Mouse (Mus musculus) testis, adult 2 months (tissue): ENCODE data around the gene Ralgapa2. TPM values are rescaled to one million over a fixed set of nuclear protein-coding genes. Genes with fewer than 3 reads are reported as not detected.
A peak's percentile ranks its signal among the peaks of the same experiment; 100 is the strongest.

ENCODE experiments used
- H3K27ac ChIP-seq: fragments of 200-500 bp; 2 replicates; pipeline ENCODE4 v1.5.1; 2012; ENCODE audit warnings: low read depth, low read length; ENCODE audit not compliant: control insufficient read depth, insufficient read depth
- H3K27me3 ChIP-seq: fragments of 200-500 bp; 2 replicates; pipeline ENCODE4 v1.6.1; 2012; ENCODE audit warnings: mild to moderate bottlenecking, low read length, moderate library complexity; ENCODE audit not compliant: control insufficient read depth, insufficient read depth
- H3K36me3 ChIP-seq: fragments of 200-500 bp; 2 replicates; pipeline ENCODE4 v1.6.1; 2012; ENCODE audit warnings: mild to moderate bottlenecking, low read length; ENCODE audit not compliant: control insufficient read depth, insufficient read depth
- H3K4me1 ChIP-seq: fragments of 200-500 bp; 2 replicates; pipeline ENCODE4 v1.6.1; 2012; ENCODE audit warnings: low read length; ENCODE audit not compliant: control insufficient read depth, insufficient read depth
- H3K4me3 ChIP-seq: fragments of 200-500 bp; 2 replicates; pipeline ENCODE4 v1.5.1; 2012; ENCODE audit warnings: low read depth, mild to moderate bottlenecking, low read length, moderate library complexity, mixed read lengths; ENCODE audit not compliant: control insufficient read depth
- CTCF ChIP-seq: fragments of 200-500 bp; IDR thresholded peaks from 2 replicates; pipeline ENCODE4 v1.5.1; 2012; ENCODE audit warnings: low read depth, mild to moderate bottlenecking, inconsistent platforms, low read length, moderate library complexity; ENCODE audit not compliant: control insufficient read depth, insufficient read depth, insufficient replicate concordance
- POLR2A ChIP-seq: fragments of 200-500 bp; IDR thresholded peaks from 2 replicates; pipeline ENCODE4 v1.6.1; 2012; ENCODE audit warnings: low read depth, mild to moderate bottlenecking, inconsistent platforms, low read length, moderate library complexity; ENCODE audit not compliant: control insufficient read depth
- polyA plus RNA-seq: library from polyadenylated mRNA; depleted of rRNA; stranded (reverse); fragments of >200 nt; gene quantifications from 2 replicates; pipeline ENCODE4 v1.2.3, GENCODE M21; 2012

Gene Ralgapa2
- polyA plus RNA-seq, 1 experiment: 8.8 TPM

GRCm38 (mm10) chr2:146220591-146221075 lies 291.5 kb downstream of the Ralgapa2 start:
- Histone ChIP-seq H3K4me1 (peaks cover 42% of the 10 kb centered on the region), H3K27me3 (peaks cover 8% of the 10 kb centered on the region), H3K4me3 (no peak overlapping the region; the same call in 1 of the 2 replicates), H3K36me3 (no peaks in the 10 kb centered on the region), H3K27ac (no peak overlapping the region)
- no peak for TF ChIP-seq POLR2A
- no peak for TF ChIP-seq CTCF

- H3K4me1 ChIP-seq: peaks cover 42% of the 10 kb centered on the region
- H3K36me3 ChIP-seq: no peaks in the 10 kb centered on the region
- TF ChIP-seq CTCF: no peak
- no peak for TF ChIP-seq POLR2A
- H3K4me3 ChIP-seq: no peak overlapping the region
- peaks cover 8% of the 10 kb centered on the region for H3K27me3 ChIP-seq
- no peak overlapping the region for H3K27ac ChIP-seq
Observed at GRCm38 (mm10) chr2:146219791-146220190, 292.4 kb downstream of the Ralgapa2 start.

GRCm38 (mm10) chr2:146218881-146219535 lies 293.1 kb downstream of the Ralgapa2 start:
- Histone ChIP-seq H3K36me3 (no peaks in the 10 kb centered on the region), H3K27me3 (peaks cover 8% of the 10 kb centered on the region), H3K27ac (no peak overlapping the region), H3K4me3 (no peak overlapping the region), H3K4me1 (peaks cover 42% of the 10 kb centered on the region)
- no peak for TF ChIP-seq POLR2A
- TF ChIP-seq CTCF: no peak

- peaks cover 8% of the 10 kb centered on the region for H3K27me3 ChIP-seq
- no peaks in the 10 kb centered on the region for H3K36me3 ChIP-seq
- peaks cover 41% of the 10 kb centered on the region for H3K4me1 ChIP-seq
- H3K4me3 ChIP-seq: peak overlapping the region; percentile 51
- H3K27ac ChIP-seq: no peak overlapping the region
- TF ChIP-seq CTCF (no peak), POLR2A (no peak)
Observed at GRCm38 (mm10) chr2:146218161-146218691, 293.9 kb downstream of the Ralgapa2 start.

- H3K36me3 ChIP-seq: no peaks in the 10 kb centered on the region
- no peak overlapping the region for H3K27ac ChIP-seq
- peaks cover 37% of the 10 kb centered on the region for H3K4me1 ChIP-seq
- H3K27me3 ChIP-seq: peaks cover 8% of the 10 kb centered on the region
- H3K4me3 ChIP-seq: no peak overlapping the region
- TF ChIP-seq CTCF (no peak), POLR2A (no peak)
Observed at GRCm38 (mm10) chr2:146217227-146217980, 294.7 kb downstream of the Ralgapa2 start.

- Histone ChIP-seq H3K4me1 (peaks cover 30% of the 10 kb centered on the region), H3K4me3 (no peak overlapping the region), H3K36me3 (no peaks in the 10 kb centered on the region), H3K27ac (no peak overlapping the region), H3K27me3 (peaks cover 7% of the 10 kb centered on the region)
- TF ChIP-seq CTCF: no peak
- TF ChIP-seq POLR2A: no peak
Observed at GRCm38 (mm10) chr2:146216111-146217064, 295.8 kb downstream of the Ralgapa2 start.

GRCm38 (mm10) chr2:146214715-146215114 lies 297.4 kb downstream of the Ralgapa2 start:
- no peaks in the 10 kb centered on the region for H3K36me3 ChIP-seq
- H3K27me3 ChIP-seq: no peaks in the 10 kb centered on the region
- peak; percentile 59; the same call in 1 of the 2 replicates for TF ChIP-seq CTCF
- TF ChIP-seq POLR2A: no peak
- no peak overlapping the region for H3K27ac ChIP-seq
- H3K4me1 ChIP-seq: peaks cover 20% of the 10 kb centered on the region
- H3K4me3 ChIP-seq: no peak overlapping the region
